Mouse (Mus musculus) Patski (cell line): ENCODE measurements around the gene Anks1. TPM values are rescaled to one million over a fixed set of nuclear protein-coding genes. Genes with fewer than 3 reads are reported as not detected.
"Not testable (repeated sequence)": the region's sequence is repeated elsewhere in the genome, so short reads cannot be mapped to it uniquely, and the experiment has no call there.

Source experiments
- ATAC-seq: fragments of 100-300 bp; one replicate; pipeline ENCODE4 v1.8.0; 2021
- CTCF ChIA-PET: fragments of 350-600 bp; sonication (Branson Sonifier 250); formaldehyde crosslinking; loops from one replicate; lab custom pipeline; 2022; ENCODE audit warnings: inconsistent platforms; lab: Charles Lee
- POLR2A ChIA-PET: fragments of 350-600 bp; sonication (Branson Sonifier 250); formaldehyde crosslinking; loops from one replicate; lab custom pipeline; 2022; ENCODE audit warnings: antibody characterized with exemption, inconsistent platforms; lab: Charles Lee
- DNase-seq: peaks from one replicate; pipeline ENCODE4 v3.0.0-alpha.2; 2011; ENCODE audit warnings: low read depth, low spot score
- H3K27me3 ChIP-seq: fragments of 371-371 bp; one replicate; pipeline ENCODE4 v1.5.1; 2021
- CTCF ChIP-seq: fragments of 100-300 bp; IDR thresholded peaks from one replicate; pipeline ENCODE4 v1.5.1; 2021
- in situ Hi-C: fragments of 300-500 bp; cut with MboI; formaldehyde crosslinking; loops from 3 replicates; pipeline ENCODE4 v1.11.1; 2018; ENCODE audit warnings: low pct_unique_long_range_greater_than_20kb, mixed read lengths
- polyA plus RNA-seq: library from polyadenylated mRNA; unstranded; gene quantifications from one replicate; pipeline ENCODE4 v1.2.3, GENCODE M21; 2021

Gene Anks1
- polyA plus RNA-seq, 1 experiment from 2014 or later, result 15.3 TPM

- TF ChIP-seq CTCF, result no peak
- POLR2A ChIA-PET, result no interaction called here
- no peak for ATAC-seq
- in situ Hi-C loops, result no loop called here
- no peaks in the 10 kb centered on the region for H3K27me3 ChIP-seq
- DNase-seq, result no peak
- CTCF ChIA-PET, result no interaction called here
Measured at GRCm38 (mm10) chr17:27996320-27996719, 87.2 kb downstream of the Anks1 start.

GRCm38 (mm10) chr17:27997212-27997611 lies 88.1 kb downstream of the Anks1 start:
- POLR2A ChIA-PET, result no interaction called here
- no peak for TF ChIP-seq CTCF
- in situ Hi-C loops, result no loop called here
- H3K27me3 ChIP-seq, result no peaks in the 10 kb centered on the region
- CTCF ChIA-PET, result no interaction called here
- DNase-seq, result no peak
- ATAC-seq, result no peak

GRCm38 (mm10) chr17:27999683-28000273 lies 90.7 kb downstream of the Anks1 start:
- H3K27me3 ChIP-seq, DNase-seq, ATAC-seq, POLR2A ChIA-PET, CTCF ChIA-PET, in situ Hi-C loops: not testable (repeated sequence)

GRCm38 (mm10) chr17:28000389-28000788 lies 91.3 kb downstream of the Anks1 start:
- TF ChIP-seq CTCF, result no peak
- ChIA-PET CTCF (no interaction called here), POLR2A (no interaction called here)
- no peak for ATAC-seq
- in situ Hi-C loops, result no loop called here
- H3K27me3 ChIP-seq, result no peaks in the 10 kb centered on the region
- no peak for DNase-seq

- ATAC-seq (no peak), DNase-seq (no peak)
- ChIA-PET CTCF (interaction anchor here (0.8 kb wide), 1 partner anchor 14 kb away, joined by 3 read pairs; no protein-coding TSS in a partner anchor), POLR2A (no interaction called here)
- TF ChIP-seq CTCF, result no peak
- no peaks in the 10 kb centered on the region for H3K27me3 ChIP-seq
- in situ Hi-C loops, result no loop called here
Measured at GRCm38 (mm10) chr17:28000851-28001250, 91.7 kb downstream of the Anks1 start.

- ChIA-PET CTCF (interaction anchor here (2.2 kb wide), 1 partner anchor 43 kb away, joined by 8 read pairs; no protein-coding TSS in a partner anchor), POLR2A (interaction anchor here (0.5 kb wide), 1 partner anchor 550 kb away, joined by 3 read pairs; no protein-coding TSS in a partner anchor)
- in situ Hi-C loops, result no loop called here
- DNase-seq (no peak), ATAC-seq (no peak)
- TF ChIP-seq CTCF, result no peak
- H3K27me3 ChIP-seq, result no peaks in the 10 kb centered on the region
Measured at GRCm38 (mm10) chr17:28005393-28005792, 96.3 kb downstream of the Anks1 start.

- ChIA-PET CTCF (interaction anchor here (2.2 kb wide), 1 partner anchor 43 kb away, joined by 8 read pairs; no protein-coding TSS in a partner anchor), POLR2A (no interaction called here)
- ATAC-seq (no peak), DNase-seq (no peak)
- no peaks in the 10 kb centered on the region for H3K27me3 ChIP-seq
- TF ChIP-seq CTCF, result no peak
- in situ Hi-C loops, result no loop called here
Measured at GRCm38 (mm10) chr17:28006208-28006607, 97.1 kb downstream of the Anks1 start.

GRCm38 (mm10) chr17:28006611-28007010 lies 97.5 kb downstream of the Anks1 start:
- POLR2A ChIA-PET, result no interaction called here
- no peak for DNase-seq
- no peak for ATAC-seq
- H3K27me3 ChIP-seq, result no peaks in the 10 kb centered on the region
- CTCF ChIA-PET, result interaction anchor here (2.2 kb wide), 1 partner anchor 42 kb away, joined by 8 read pairs; no protein-coding TSS in a partner anchor
- in situ Hi-C loops, result no loop called here
- TF ChIP-seq CTCF, result no peak

- CTCF ChIA-PET, result no interaction called here
- ATAC-seq (no peak), DNase-seq (no peak)
- POLR2A ChIA-PET, result no interaction called here
- H3K27me3 ChIP-seq, result no peaks in the 10 kb centered on the region
- in situ Hi-C loops, result no loop called here
- TF ChIP-seq CTCF, result no peak
Measured at GRCm38 (mm10) chr17:28007179-28007811, 98.2 kb downstream of the Anks1 start.

- ChIA-PET POLR2A (no interaction called here), CTCF (no interaction called here)
- in situ Hi-C loops, result no loop called here
- ATAC-seq, result no peak
- H3K27me3 ChIP-seq, result no peaks in the 10 kb centered on the region
- DNase-seq, result no peak
- TF ChIP-seq CTCF, result no peak
Measured at GRCm38 (mm10) chr17:28007857-28008564, 98.9 kb downstream of the Anks1 start.

GRCm38 (mm10) chr17:28008565-28008981 lies 99.5 kb downstream of the Anks1 start:
- DNase-seq (no peak), ATAC-seq (no peak)
- CTCF ChIA-PET, result no interaction called here
- POLR2A ChIA-PET, result no interaction called here
- no peaks in the 10 kb centered on the region for H3K27me3 ChIP-seq
- no peak for TF ChIP-seq CTCF
- in situ Hi-C loops, result no loop called here
